Mouse (Mus musculus): Measurements from ENCODE around the gene Rasgrf2.

The Rasgrf2 gene

GRCm38 (mm10) chr13:92041584-92042563 lies 89.6 kb downstream of the Rasgrf2 start:
- no peak for DNase-seq (ENCODE audit: extremely low read depth, low read depth, low spot score)

- no peak for DNase-seq (ENCODE audit: extremely low read depth, low read depth, low spot score)
These were observed 100.9 kb downstream of the Rasgrf2 start for GRCm38 (mm10) chr13:92030364-92031057.

- no peak for DNase-seq (ENCODE audit: extremely low read depth, low read depth, low spot score)
These were observed 101.8 kb downstream of the Rasgrf2 start for GRCm38 (mm10) chr13:92029666-92030065.

GRCm38 (mm10) chr13:92027951-92028350 lies 103.5 kb downstream of the Rasgrf2 start:
- no peak for DNase-seq (ENCODE audit: extremely low read depth, low read depth, low spot score)

GRCm38 (mm10) chr13:92026651-92027050 lies 104.8 kb downstream of the Rasgrf2 start:
- DNase-seq (ENCODE audit: extremely low read depth, low read depth, low spot score), result no peak

- DNase-seq (ENCODE audit: extremely low read depth, low read depth, low spot score), result no peak
These were observed 106.3 kb downstream of the Rasgrf2 start for GRCm38 (mm10) chr13:92025124-92025523.

GRCm38 (mm10) chr13:92022202-92022601 lies 109.3 kb downstream of the Rasgrf2 start:
- no peak for DNase-seq (ENCODE audit: extremely low read depth, low read depth, low spot score)

GRCm38 (mm10) chr13:91996929-91997328 lies 134.5 kb downstream of the Rasgrf2 start:
- DNase-seq (ENCODE audit: extremely low read depth, low read depth, low spot score), result no peak

GRCm38 (mm10) chr13:91991412-91991811 lies 140.0 kb downstream of the Rasgrf2 start:
- no peak for DNase-seq (ENCODE audit: extremely low read depth, low read depth, low spot score)

GRCm38 (mm10) chr13:91990709-91991284 lies 140.7 kb downstream of the Rasgrf2 start:
- no peak for DNase-seq (ENCODE audit: extremely low read depth, low read depth, low spot score)

- DNase-seq (ENCODE audit: extremely low read depth, low read depth, low spot score), result no peak
These were observed 143.1 kb downstream of the Rasgrf2 start for GRCm38 (mm10) chr13:91988378-91988777.

- DNase-seq (ENCODE audit: extremely low read depth, low read depth, low spot score), result no peak
These were observed 144.5 kb downstream of the Rasgrf2 start for GRCm38 (mm10) chr13:91986958-91987357.

GRCm38 (mm10) chr13:91985915-91986589 lies 145.4 kb downstream of the Rasgrf2 start:
- no peak for DNase-seq (ENCODE audit: extremely low read depth, low read depth, low spot score)

- no peak for DNase-seq (ENCODE audit: extremely low read depth, low read depth, low spot score)
These were observed 146.4 kb downstream of the Rasgrf2 start for GRCm38 (mm10) chr13:91985019-91985418.

- DNase-seq (ENCODE audit: extremely low read depth, low read depth, low spot score), result no peak
These were observed 149.4 kb downstream of the Rasgrf2 start for GRCm38 (mm10) chr13:91982080-91982479.

- no peak for DNase-seq (ENCODE audit: extremely low read depth, low read depth, low spot score)
These were observed 150.0 kb downstream of the Rasgrf2 start for GRCm38 (mm10) chr13:91981414-91981813.

- DNase-seq (ENCODE audit: extremely low read depth, low read depth, low spot score), result no peak
These were observed 154.5 kb downstream of the Rasgrf2 start for GRCm38 (mm10) chr13:91976971-91977370.

- no peak for DNase-seq (ENCODE audit: extremely low read depth, low read depth, low spot score)
These were observed 154.9 kb downstream of the Rasgrf2 start for GRCm38 (mm10) chr13:91976541-91976940.

GRCm38 (mm10) chr13:91974154-91974553 lies 157.3 kb downstream of the Rasgrf2 start:
- DNase-seq (ENCODE audit: extremely low read depth, low read depth, low spot score), result no peak

- DNase-seq (ENCODE audit: extremely low read depth, low read depth, low spot score), result no peak
These were observed 160.2 kb downstream of the Rasgrf2 start for GRCm38 (mm10) chr13:91971246-91971645.

GRCm38 (mm10) chr13:91956474-91956873 lies 175.0 kb downstream of the Rasgrf2 start:
- DNase-seq (ENCODE audit: extremely low read depth, low read depth, low spot score), result no peak
